Mouse (Mus musculus): Measurements from ENCODE around the gene Amd1.

- TF ChIP-seq EP300 (IDR thresholded peaks at IDR 0.05; ENCODE audit: low read depth) (no peak), CTCF (IDR thresholded peaks at IDR 0.05; ENCODE audit: low read depth) (no peak)
These were observed 37.5 kb upstream of the Amd1 start, which contains the start of gene Cdk19 for GRCm38 (mm10) chr10:40339351-40339964.

Data from liver, postnatal 0 days (tissue).